Mouse (Mus musculus): Measurements from ENCODE around the gene Fggy.

- TF ChIP-seq POLR2A (IDR thresholded peaks at IDR 0.05; ENCODE audit: control insufficient read depth, low read depth, low read length) (no peak), CTCF (IDR thresholded peaks at IDR 0.05; ENCODE audit: control insufficient read depth, insufficient read depth, insufficient replicate concordance, low read depth, low read length) (no peak)
Measured at GRCm38 (mm10) chr4:95664327-95664726, 107.0 kb downstream of the Fggy start.
